Mouse (Mus musculus) heart, postnatal 36 days (tissue): ENCODE data around the gene Gtf2a2. TPM values are rescaled to one million over a fixed set of nuclear protein-coding genes. Genes with fewer than 3 reads are reported as not detected.
A peak's percentile ranks its signal among the peaks of the same experiment; 100 is the strongest.

Experiments used
- DNase-seq, 2 experiments: peaks; one replicate each; pipeline ENCODE4 v3.0.0; 2021 to 2022
- intact Hi-C: fragments of 180-260 bp; cut with DNase I; formaldehyde crosslinking; loops from one replicate; pipeline ENCODE4 v1.15.1; 2025
- total RNA-seq, 2 experiments: library from RNA; stranded (reverse); gene quantifications; 2 replicates each; pipeline ENCODE4 v1.2.3; 2021

Gene Gtf2a2
- total RNA-seq, 2 experiments from 2014 or later = 56.6 to 58.5 TPM

GRCm38 (mm10) chr9:70048751-70049415 is 36.5 kb downstream of the Gtf2a2 start:
- intact Hi-C loops = no loop called here
- DNase-seq = peak; percentile 66 to 70

DNA sequence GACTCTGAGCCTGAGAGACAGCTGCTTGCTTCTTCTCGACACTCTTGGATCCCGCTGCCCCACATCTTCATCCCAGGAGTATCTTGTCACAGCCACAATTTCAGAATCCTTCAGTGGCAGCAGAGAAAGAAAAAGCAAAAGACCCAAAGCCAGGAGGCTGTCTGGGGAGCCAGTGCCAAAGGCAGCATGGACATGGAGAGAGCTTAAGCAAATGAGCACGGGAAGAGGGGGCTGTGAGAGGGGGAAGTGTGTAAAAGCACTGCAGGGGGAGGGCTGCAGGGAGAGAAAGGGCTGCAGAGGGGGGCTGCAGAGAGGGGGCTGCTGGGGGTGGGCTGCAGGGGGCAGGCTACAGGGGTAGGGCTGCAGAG is 37.0 kb downstream of the Gtf2a2 start:
- no peak for DNase-seq
- intact Hi-C loops = no loop called here

GRCm38 (mm10) chr9:70049839-70050238 is 37.5 kb downstream of the Gtf2a2 start:
- intact Hi-C loops = no loop called here

DNA sequence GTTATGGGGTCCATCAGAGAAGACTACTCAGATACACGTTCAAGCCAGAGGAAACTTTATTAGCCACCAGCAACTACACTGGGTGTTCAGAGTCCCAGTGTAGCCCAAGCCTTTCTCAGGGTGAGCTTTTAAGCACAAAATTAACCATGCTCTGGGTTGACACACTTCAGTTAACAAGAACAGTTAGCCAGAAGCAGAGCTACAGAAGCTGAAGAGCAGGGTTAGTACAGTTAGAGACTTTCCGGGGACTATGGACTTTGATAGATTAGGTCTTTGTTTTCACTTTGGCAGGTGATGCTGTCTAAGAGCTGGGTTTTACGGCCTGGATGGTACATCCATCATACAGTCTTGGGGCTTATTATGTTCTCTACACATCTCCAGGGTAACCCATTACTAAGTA is 40.4 kb downstream of the Gtf2a2 start:
- no peak for DNase-seq
- intact Hi-C loops = no loop called here

More at GRCm38 (mm10) chr9:70049839-70050238, 37.5 kb downstream of the Gtf2a2 start:
- DNase-seq = no peak

- no peak for DNase-seq
- intact Hi-C loops = no loop called here
Measured at GRCm38 (mm10) chr9:70053411-70053810, 41.1 kb downstream of the Gtf2a2 start.

DNA sequence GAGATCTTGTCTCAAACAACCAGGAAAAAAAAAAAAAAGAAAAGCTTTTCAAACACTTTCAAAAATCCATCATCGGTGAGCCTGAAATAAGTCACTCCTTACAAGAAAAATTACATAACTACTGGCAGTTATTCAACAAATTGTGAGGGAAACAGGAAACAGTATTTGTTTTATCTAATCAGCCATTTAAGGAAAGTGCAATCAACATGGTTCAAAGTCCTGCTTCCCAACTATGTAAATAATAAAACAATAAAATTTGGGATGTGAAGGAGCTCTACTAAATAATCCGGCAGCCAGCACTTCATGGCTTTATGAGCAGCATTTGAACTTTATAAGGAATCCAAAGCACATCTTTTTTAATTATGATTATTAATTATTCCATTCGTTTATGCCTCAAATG is 49.7 kb downstream of the Gtf2a2 start:
- intact Hi-C loops = no loop called here
- no peak for DNase-seq

GRCm38 (mm10) chr9:70067497-70067896 is 55.1 kb downstream of the Gtf2a2 start:
- intact Hi-C loops = no loop called here
- DNase-seq = no peak

DNA sequence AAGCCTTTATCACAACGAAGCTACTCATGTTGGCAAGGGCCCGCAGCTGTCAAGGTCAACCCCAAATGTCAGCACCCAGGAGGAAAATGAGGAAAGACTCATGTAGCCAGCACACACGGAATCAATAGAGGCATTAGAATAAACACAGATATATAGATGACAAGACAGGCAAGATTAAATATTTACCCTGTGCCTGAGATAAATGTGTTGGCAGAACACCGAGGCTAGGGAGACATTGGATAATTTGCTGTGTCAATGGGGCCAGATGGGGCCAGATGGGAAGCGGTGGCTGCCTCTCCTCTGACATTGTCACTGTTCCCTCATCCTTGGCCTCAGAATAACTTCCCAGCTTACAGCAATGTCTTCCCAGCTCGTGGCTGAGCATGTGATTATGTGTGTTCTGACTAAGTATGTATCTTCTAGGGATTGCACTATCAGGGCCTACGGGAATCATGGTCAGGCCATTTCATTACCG is 57.6 kb downstream of the Gtf2a2 start:
- intact Hi-C loops = no loop called here
- DNase-seq = peak; percentile 27 to 49

- DNase-seq = no peak
Measured at GRCm38 (mm10) chr9:70072387-70072786, 60.0 kb downstream of the Gtf2a2 start.

More at GRCm38 (mm10) chr9:70072387-70072786, 60.0 kb downstream of the Gtf2a2 start:
- intact Hi-C loops = no loop called here

Other genes starting within 250 kb of the Gtf2a2 start
- gene Bnip2, start 23.1 kb upstream of the Gtf2a2 start, total RNA-seq = 100 to 1,000 TPM in 1 of 2 experiments, 10 to 100 TPM in 1; 88.7 to 105 TPM
- gene Gcnt3, start 25.5 kb downstream of the Gtf2a2 start, total RNA-seq = not detected
- gene Fam81a, start 130.0 kb downstream of the Gtf2a2 start, total RNA-seq = 10 to 100 TPM; 32.8 to 37.8 TPM
- gene Myo1e, start 194.8 kb downstream of the Gtf2a2 start, total RNA-seq = 10 to 100 TPM in 1 of 2 experiments, 1 to 10 TPM in 1; 8.6 to 10.2 TPM